Mouse (Mus musculus): ENCODE results near the gene Adamtsl1. TPM values are rescaled to one million over a fixed set of nuclear protein-coding genes. Genes with fewer than 3 reads are reported as not detected.

The Adamtsl1 gene
- total RNA-seq, 2 experiments from 2014 or later = not detected

- no peak for ATAC-seq (replicated peaks; ENCODE audit: poor library complexity)
Measured at GRCm38 (mm10) chr4:86309178-86309577, 795.2 kb downstream of the Adamtsl1 start.

GRCm38 (mm10) chr4:86310806-86311730 is 797.1 kb downstream of the Adamtsl1 start:
- no peak for ATAC-seq (replicated peaks; ENCODE audit: poor library complexity)

- ATAC-seq (replicated peaks; ENCODE audit: poor library complexity) = no peak
Measured at GRCm38 (mm10) chr4:86312366-86312765, 798.4 kb downstream of the Adamtsl1 start.

DNA sequence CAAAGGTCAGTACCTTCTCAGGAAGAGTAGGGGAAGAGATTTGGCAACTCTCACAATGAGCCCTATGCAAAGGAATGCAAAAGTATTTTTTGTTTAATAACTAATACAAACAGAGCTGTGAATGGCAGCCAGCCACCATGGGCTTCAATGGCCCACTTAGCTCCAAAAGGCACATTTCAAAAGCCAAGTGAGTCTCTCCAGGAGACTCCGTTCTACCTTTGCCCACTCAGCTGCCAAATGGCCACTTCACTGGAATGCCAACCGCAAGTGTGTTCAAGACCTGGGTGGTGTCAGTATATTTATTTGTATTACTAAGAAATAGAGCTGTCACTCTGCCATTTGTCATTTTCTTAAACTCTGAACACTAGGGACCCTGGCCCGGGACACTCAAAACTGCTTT is 800.5 kb downstream of the Adamtsl1 start:
- no peak for ATAC-seq (replicated peaks; ENCODE audit: poor library complexity)

- ATAC-seq (replicated peaks; ENCODE audit: poor library complexity) = no peak
Measured at GRCm38 (mm10) chr4:86315122-86315521, 801.1 kb downstream of the Adamtsl1 start.

GRCm38 (mm10) chr4:86317916-86318542 is 804.1 kb downstream of the Adamtsl1 start:
- no peak for ATAC-seq (replicated peaks; ENCODE audit: poor library complexity)

DNA sequence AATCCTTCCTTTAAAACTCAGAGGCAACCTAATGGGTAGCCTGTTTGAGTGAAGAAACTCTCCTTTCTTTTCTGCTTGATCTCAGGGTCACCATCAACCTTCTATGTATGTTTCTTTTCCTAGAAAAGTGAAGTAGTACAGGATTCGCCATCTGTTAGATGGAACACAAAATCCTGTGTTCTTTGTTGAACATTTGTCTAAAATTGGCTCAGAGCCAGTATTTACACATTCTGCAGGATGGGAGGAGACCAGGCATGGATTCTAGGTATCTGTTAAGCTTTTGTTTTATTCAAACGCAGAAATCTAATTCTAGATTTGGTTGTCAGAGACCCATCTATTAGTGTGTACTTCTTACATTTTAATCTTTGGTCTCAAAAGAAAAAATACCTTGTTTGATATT is 811.4 kb downstream of the Adamtsl1 start:
- ATAC-seq (replicated peaks; ENCODE audit: poor library complexity) = no peak

GRCm38 (mm10) chr4:86326003-86326402 is 812.0 kb downstream of the Adamtsl1 start:
- no peak for ATAC-seq (replicated peaks; ENCODE audit: poor library complexity)

GRCm38 (mm10) chr4:86326638-86327037 is 812.7 kb downstream of the Adamtsl1 start:
- ATAC-seq (replicated peaks; ENCODE audit: poor library complexity) = no peak

- ATAC-seq (replicated peaks; ENCODE audit: poor library complexity) = no peak
Measured at GRCm38 (mm10) chr4:86329481-86329880, 815.5 kb downstream of the Adamtsl1 start.

DNA sequence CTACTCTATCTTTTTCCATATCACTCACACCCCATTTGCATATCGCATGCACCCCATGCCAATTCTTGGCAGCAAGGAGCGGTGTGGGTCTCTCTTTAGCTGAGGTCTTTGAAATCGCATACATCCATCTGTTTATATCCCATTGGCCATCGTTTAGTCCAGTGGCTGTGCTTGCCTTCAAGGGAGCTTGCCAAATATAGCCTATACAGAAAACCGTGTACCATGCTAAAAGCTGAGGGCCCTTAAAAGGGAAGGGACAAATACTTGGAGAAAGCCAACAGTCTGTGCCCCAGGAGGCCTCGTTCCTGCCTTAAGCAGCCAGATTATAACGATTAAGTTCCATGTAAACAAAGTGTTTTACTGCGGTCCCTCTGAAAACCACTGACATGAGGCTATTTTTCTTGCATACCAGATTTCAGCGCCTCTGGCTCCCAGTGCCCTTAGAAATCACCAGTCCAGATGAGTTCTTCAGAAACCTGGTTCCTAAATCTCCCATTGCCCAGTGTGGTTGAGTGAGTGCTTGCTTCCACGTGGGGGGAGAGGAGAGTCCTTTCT is 822.0 kb downstream of the Adamtsl1 start:
- ATAC-seq (replicated peaks; ENCODE audit: poor library complexity) = no peak

- ATAC-seq (replicated peaks; ENCODE audit: poor library complexity) = no peak
Measured at GRCm38 (mm10) chr4:86337216-86337765, 823.3 kb downstream of the Adamtsl1 start.

DNA sequence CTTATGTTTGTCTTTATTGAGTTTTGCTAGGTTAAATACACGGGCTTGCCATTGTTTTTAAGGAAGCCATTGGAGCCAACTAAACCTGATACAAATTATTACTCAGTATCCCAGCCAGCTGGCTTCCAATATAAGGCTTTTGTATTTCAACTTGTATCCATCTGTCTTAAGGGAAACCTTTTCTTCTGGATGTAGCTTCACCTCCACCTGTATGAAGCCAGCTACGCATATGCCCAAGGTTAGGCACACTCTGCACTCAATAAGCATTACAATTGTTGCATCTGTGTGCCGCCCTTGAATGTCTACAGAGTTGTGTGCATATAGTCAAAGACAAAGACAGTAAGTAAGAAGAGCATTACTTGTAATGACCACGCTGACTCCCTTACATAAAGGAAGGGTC is 835.4 kb downstream of the Adamtsl1 start:
- ATAC-seq (replicated peaks; ENCODE audit: poor library complexity) = no peak

DNA sequence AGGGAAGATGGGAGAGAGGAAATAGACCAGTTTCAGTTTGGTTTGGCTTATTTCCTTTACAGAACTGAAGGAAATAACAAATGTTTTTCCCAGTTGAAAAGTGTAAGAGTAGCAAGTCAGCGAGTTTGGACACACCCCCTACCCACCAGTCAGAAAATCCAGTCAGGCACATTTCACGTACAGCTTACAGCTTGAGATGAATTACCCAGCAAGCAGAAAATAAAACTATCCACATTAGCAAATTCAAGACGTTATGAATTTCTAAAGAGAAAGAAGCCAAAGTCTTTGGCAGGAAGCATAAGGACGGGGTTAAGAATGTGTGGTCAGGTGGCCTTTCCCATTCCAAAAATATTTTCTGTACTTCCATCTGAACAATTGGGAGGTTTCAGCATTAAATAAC is 838.1 kb downstream of the Adamtsl1 start:
- ATAC-seq (replicated peaks; ENCODE audit: poor library complexity) = no peak

- no peak for ATAC-seq (replicated peaks; ENCODE audit: poor library complexity)
Measured at GRCm38 (mm10) chr4:86353550-86353949, 839.6 kb downstream of the Adamtsl1 start.

DNA sequence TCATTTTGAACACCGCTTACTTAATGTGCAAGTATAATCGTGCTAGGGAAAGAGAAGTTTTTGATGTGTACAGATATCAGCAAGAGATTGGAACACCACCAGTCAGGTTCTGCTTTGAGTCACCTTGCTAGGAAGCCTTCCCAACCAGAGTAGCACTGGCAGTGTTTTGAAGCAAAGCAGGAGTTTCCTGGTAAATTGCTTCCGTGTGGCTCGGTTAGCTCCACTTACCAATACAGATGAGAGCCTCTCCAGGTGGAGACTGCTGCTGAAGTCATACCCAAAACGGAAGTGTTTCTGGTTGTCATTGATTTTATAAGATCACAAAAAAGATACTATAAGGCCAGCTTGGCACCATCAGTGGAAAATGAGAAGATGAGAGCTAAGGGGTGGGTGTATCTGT is 845.4 kb downstream of the Adamtsl1 start:
- no peak for ATAC-seq (replicated peaks; ENCODE audit: poor library complexity)

- ATAC-seq (replicated peaks; ENCODE audit: poor library complexity) = no peak
Measured at GRCm38 (mm10) chr4:86369055-86369454, 855.1 kb downstream of the Adamtsl1 start.

DNA sequence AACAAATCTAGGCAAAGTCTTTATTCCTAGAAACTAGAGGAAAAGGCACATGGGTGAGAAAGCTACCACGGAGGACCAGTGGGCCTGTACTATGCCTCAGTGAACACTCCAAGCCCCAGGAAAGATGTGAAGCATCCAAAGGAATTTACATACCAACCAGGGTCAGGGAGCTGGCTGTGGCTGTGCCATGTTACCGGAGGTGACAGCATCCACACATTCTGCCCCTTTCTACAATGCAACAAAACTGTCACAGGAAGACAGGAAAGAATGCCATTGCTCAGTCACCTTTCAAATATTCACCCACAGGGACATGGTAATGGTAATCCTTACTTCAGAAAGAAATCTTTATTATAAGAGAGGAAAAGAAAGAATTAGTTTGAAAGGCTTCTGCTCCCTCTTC is 859.2 kb downstream of the Adamtsl1 start:
- no peak for ATAC-seq (replicated peaks; ENCODE audit: poor library complexity)

DNA sequence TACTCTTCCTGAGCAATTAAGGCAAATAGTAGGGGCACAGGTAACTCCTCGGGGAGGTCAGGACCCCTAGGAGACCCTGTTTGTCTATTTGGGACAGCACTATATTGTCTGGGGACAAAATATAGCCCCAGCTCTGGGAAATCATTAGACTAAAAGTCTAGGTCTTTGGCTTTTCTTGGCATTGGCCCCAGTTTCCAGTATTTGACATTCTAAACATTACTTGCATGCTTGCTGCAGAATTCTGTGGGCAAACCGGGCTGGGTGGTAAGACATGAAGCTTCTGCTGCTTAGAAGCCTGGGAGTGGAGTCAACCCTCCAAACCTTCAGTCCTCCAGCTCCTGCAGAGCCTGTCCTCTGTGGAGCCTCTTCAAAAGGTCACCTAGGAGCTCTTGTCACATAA is 869.2 kb downstream of the Adamtsl1 start:
- ATAC-seq (replicated peaks; ENCODE audit: poor library complexity) = no peak

DNA sequence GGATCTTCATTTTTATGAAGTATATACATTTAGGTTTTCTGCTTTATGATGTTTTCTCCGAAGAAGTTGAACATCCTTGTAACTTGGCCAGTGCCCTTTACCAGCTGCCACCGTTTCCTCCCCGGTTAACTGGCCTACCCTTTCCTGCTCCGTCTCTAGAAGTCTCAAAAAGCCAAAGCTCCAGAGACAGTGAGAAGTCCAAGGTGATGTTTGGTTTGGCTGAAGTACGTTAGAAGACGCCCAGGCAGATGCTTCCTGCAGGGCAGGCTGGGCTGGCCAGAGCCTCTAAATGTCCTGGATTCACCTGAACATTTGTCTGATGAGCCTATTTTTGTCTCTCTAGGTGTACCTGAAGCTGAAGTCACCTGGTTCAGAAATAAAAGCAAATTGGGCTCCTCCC is 871.1 kb downstream of the Adamtsl1 start:
- no peak for ATAC-seq (replicated peaks; ENCODE audit: poor library complexity)

DNA sequence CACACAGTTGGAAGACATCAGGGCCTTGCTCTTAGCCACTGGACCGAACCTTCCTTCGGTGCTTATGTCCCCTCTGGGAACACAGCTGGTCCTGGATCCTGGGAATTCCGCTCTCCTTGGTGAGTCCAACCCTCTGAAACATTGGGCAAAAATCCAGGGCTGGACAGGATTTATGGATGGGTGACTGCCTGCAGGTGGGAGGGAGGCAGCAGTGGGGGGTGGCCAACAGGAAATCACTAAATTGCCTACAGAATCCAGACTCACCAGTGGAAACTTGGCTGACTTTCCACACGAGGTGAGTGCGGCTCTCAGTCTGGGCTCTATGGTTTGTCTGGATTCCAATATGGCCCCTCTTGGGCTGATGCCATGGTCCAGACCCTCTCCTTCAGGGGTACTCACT is 874.5 kb downstream of the Adamtsl1 start:
- no peak for ATAC-seq (replicated peaks; ENCODE audit: poor library complexity)

GRCm38 (mm10) chr4:86391176-86391575 is 877.2 kb downstream of the Adamtsl1 start:
- ATAC-seq (replicated peaks; ENCODE audit: poor library complexity) = no peak

Data from megakaryocyte progenitor cell, adult 5-6 weeks (primary cell).